Mouse (Mus musculus): ENCODE measurements around the gene Aff1. TPM values are rescaled to one million over a fixed set of nuclear protein-coding genes. Genes with fewer than 3 reads are reported as not detected.

The Aff1 gene
- polyA plus RNA-seq, 1 experiment from 2014 or later, result 12.1 TPM

DNA sequence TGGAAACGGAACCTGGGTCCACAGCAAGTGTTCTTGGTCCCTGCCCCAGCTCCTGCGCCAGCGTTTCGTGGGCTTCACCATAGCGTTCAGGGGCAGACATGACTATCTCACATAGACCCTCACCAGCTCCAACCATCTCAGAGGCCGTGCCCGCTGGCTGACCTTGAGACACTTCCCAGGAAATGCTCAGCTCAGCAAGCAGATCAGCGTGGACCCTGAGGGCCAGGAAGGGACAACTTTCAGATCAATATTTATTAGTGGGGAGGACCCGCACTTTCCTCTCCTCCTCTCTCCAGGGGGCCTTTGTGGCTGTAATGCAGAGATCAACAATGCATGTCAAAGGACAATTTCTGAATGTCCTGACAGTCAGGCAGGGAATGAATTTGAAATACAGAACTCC is 27.2 kb upstream of the Aff1 start:
- Histone ChIP-seq H3K27ac (ENCODE audit: low read depth, low read length) (no peak overlapping the region), H3K4me1 (ENCODE audit: control insufficient read depth, insufficient read depth, low read length) (no peaks in the 10 kb centered on the region), H3K9me3 (replicated peaks; ENCODE audit: control insufficient read depth, low read length) (no peaks in the 10 kb centered on the region), H3K4me3 (ENCODE audit: low read depth, low read length) (no peak overlapping the region), H3K9ac (ENCODE audit: low read depth, low read length) (no peak overlapping the region), H3K36me3 (ENCODE audit: control insufficient read depth, insufficient read depth, low read length) (no peaks in the 10 kb centered on the region), H3K27me3 (ENCODE audit: control insufficient read depth, insufficient read depth, low read length) (no peaks in the 10 kb centered on the region), H3K4me2 (no peak overlapping the region)
- no peak for ATAC-seq (replicated peaks; ENCODE audit: insufficient number of reproducible peaks, low FRiP score, low TSS enrichment)
- WGBS (ENCODE audit: insufficient replicate concordance), result 74% methylated on average over 9 of the region's 9 CpGs

DNA sequence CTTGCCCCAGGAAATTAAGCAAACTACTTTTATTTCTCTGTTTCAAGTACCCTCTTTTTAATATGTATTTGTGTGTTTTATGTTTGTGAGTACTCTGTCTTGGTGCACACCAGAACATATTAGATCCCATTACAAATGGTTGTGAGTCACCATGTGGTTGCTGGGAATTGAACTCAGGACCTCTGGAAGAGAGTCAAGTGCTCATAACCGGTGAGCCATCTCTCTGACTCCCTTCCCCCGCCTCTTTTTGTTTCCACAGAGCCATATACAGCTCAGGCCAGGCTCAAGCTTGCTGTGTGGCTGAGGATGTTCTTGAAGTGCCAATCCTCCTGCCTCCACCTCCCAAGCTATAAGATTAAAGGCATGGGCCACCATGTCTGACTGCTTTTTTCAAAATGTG is 26.3 kb upstream of the Aff1 start:
- no peaks in the 10 kb centered on the region for H3K9me3 ChIP-seq (replicated peaks; ENCODE audit: control insufficient read depth, low read length)
- no peak for ATAC-seq (replicated peaks; ENCODE audit: insufficient number of reproducible peaks, low FRiP score, low TSS enrichment)
- H3K27ac ChIP-seq (ENCODE audit: low read depth, low read length), result no peak overlapping the region
- H3K9ac ChIP-seq (ENCODE audit: low read depth, low read length), result no peak overlapping the region
- H3K4me2 ChIP-seq, result no peak overlapping the region
- no peaks in the 10 kb centered on the region for H3K4me1 ChIP-seq (ENCODE audit: control insufficient read depth, insufficient read depth, low read length)
- H3K36me3 ChIP-seq (ENCODE audit: control insufficient read depth, insufficient read depth, low read length), result no peaks in the 10 kb centered on the region
- WGBS (ENCODE audit: insufficient replicate concordance), result 76% methylated on average over 2 of the region's 2 CpGs
- no peaks in the 10 kb centered on the region for H3K27me3 ChIP-seq (ENCODE audit: control insufficient read depth, insufficient read depth, low read length)
- H3K4me3 ChIP-seq (ENCODE audit: low read depth, low read length), result no peak overlapping the region

DNA sequence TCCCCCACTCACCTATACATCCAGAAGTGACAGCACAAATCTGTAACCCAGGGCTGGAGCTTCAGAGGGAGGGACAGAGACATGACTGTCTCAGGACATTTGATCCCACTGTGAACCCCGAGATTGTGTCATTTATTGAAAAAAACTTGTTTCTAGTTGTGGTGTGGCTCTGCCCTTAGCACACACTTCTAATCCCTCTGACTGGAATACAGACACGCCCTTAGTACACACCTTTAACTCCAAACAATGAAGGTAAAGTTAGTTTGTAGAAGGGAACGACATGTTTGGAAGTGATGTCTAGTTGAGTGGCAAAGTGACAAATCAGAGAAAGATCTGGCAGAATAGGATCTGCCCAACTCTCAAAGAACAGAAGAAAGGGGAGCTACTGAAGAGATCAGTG is 20.3 kb upstream of the Aff1 start:
- Histone ChIP-seq H3K4me3 (ENCODE audit: low read depth, low read length) (no peak overlapping the region), H3K4me1 (ENCODE audit: control insufficient read depth, insufficient read depth, low read length) (no peaks in the 10 kb centered on the region), H3K36me3 (ENCODE audit: control insufficient read depth, insufficient read depth, low read length) (no peaks in the 10 kb centered on the region), H3K9me3 (replicated peaks; ENCODE audit: control insufficient read depth, low read length) (no peaks in the 10 kb centered on the region), H3K27me3 (ENCODE audit: control insufficient read depth, insufficient read depth, low read length) (no peaks in the 10 kb centered on the region), H3K4me2 (no peak overlapping the region), H3K9ac (ENCODE audit: low read depth, low read length) (no peak overlapping the region), H3K27ac (ENCODE audit: low read depth, low read length) (no peak overlapping the region)
- no peak for ATAC-seq (replicated peaks; ENCODE audit: insufficient number of reproducible peaks, low FRiP score, low TSS enrichment)
- 63% methylated on average over 3 of the region's 3 CpGs for whole genome bisulfite sequencing (ENCODE audit: insufficient replicate concordance)

DNA sequence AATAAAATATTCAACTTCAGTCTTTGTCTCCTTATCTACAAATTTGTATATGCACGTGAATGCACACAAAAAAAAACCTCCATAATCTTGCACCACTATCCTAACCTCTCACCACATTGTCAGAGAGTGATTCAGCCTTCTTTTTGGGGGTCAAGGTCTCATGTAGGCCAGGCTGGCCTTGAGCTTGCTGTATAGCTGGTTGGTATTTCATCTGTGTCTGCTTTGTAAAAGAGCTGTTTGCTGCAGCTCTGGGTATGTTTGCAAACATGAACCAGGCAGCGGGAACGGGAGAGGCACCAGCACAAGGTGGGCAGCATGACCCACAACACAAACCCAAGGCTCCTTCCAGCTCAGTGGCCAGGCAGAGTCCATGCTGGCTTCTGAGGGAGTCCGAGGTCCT is 18.6 kb upstream of the Aff1 start:
- Histone ChIP-seq H3K9me3 (replicated peaks; ENCODE audit: control insufficient read depth, low read length) (no peaks in the 10 kb centered on the region), H3K4me1 (ENCODE audit: control insufficient read depth, insufficient read depth, low read length) (no peaks in the 10 kb centered on the region), H3K27ac (ENCODE audit: low read depth, low read length) (no peak overlapping the region), H3K4me3 (ENCODE audit: low read depth, low read length) (no peak overlapping the region), H3K36me3 (ENCODE audit: control insufficient read depth, insufficient read depth, low read length) (no peaks in the 10 kb centered on the region), H3K4me2 (no peak overlapping the region), H3K9ac (ENCODE audit: low read depth, low read length) (no peak overlapping the region), H3K27me3 (ENCODE audit: control insufficient read depth, insufficient read depth, low read length) (no peaks in the 10 kb centered on the region)
- no peak for ATAC-seq (replicated peaks; ENCODE audit: insufficient number of reproducible peaks, low FRiP score, low TSS enrichment)
- 78% methylated on average over 4 of the region's 4 CpGs for WGBS (ENCODE audit: insufficient replicate concordance)

DNA sequence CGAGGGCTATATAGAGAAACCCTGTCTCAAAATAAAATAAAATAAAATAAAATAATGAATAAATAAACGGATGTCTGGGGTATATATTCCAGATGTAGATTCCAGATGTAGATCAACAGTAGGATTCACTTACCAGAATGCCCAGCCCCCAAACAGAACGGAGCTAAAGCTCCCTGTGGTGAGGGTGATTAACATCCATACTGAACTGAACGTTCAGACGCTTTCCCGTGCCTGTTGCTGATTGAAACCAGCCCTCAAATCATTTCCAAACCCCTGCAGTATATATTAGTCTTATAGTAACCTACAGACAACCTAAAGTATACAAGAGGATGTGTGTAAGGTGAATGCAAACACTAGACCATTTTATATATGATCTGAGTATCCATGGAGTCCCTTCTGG is 17.7 kb upstream of the Aff1 start:
- H3K4me3 ChIP-seq (ENCODE audit: low read depth, low read length), result no peak overlapping the region
- no peaks in the 10 kb centered on the region for H3K36me3 ChIP-seq (ENCODE audit: control insufficient read depth, insufficient read depth, low read length)
- no peak for ATAC-seq (replicated peaks; ENCODE audit: insufficient number of reproducible peaks, low FRiP score, low TSS enrichment)
- no peak overlapping the region for H3K9ac ChIP-seq (ENCODE audit: low read depth, low read length)
- WGBS (ENCODE audit: insufficient replicate concordance), result 63% methylated on average over 6 of the region's 6 CpGs
- no peaks in the 10 kb centered on the region for H3K27me3 ChIP-seq (ENCODE audit: control insufficient read depth, insufficient read depth, low read length)
- H3K4me1 ChIP-seq (ENCODE audit: control insufficient read depth, insufficient read depth, low read length), result no peaks in the 10 kb centered on the region
- H3K27ac ChIP-seq (ENCODE audit: low read depth, low read length), result no peak overlapping the region
- no peak overlapping the region for H3K4me2 ChIP-seq
- no peaks in the 10 kb centered on the region for H3K9me3 ChIP-seq (replicated peaks; ENCODE audit: control insufficient read depth, low read length)

DNA sequence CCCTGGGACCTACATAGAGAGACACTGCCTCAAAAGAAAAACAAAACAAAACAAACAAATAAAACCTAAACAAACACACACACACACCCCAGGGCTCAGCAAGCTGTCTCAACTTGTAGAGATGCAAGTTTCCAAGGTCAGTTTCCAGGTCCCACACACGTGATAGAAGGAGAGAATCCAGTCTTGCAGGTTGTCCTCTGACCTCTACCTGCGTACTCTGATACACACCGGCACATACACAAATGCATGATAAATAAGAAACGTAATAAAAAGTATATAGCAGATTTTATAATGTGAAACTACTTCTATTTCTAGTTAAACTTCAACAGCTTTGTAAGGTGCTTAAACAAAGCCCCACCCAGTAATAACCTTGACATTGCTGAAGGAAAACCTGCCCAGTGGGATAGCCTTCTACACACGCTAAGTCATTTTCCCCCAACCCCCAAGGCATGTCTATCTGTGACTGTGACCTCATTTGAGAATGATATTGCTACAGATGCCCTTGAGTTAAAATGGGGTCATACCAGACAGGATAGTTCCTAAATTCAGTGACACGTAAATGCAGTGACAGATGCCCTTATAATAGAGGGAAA is 15.8 kb upstream of the Aff1 start:
- Histone ChIP-seq H3K27ac (ENCODE audit: low read depth, low read length) (no peak overlapping the region), H3K4me1 (ENCODE audit: control insufficient read depth, insufficient read depth, low read length) (no peaks in the 10 kb centered on the region), H3K27me3 (ENCODE audit: control insufficient read depth, insufficient read depth, low read length) (no peaks in the 10 kb centered on the region), H3K4me3 (ENCODE audit: low read depth, low read length) (no peak overlapping the region), H3K9ac (ENCODE audit: low read depth, low read length) (no peak overlapping the region), H3K9me3 (replicated peaks; ENCODE audit: control insufficient read depth, low read length) (no peaks in the 10 kb centered on the region), H3K4me2 (no peak overlapping the region), H3K36me3 (ENCODE audit: control insufficient read depth, insufficient read depth, low read length) (no peaks in the 10 kb centered on the region)
- ATAC-seq (replicated peaks; ENCODE audit: insufficient number of reproducible peaks, low FRiP score, low TSS enrichment), result no peak
- WGBS (ENCODE audit: insufficient replicate concordance), result 75% methylated on average over 6 of the region's 6 CpGs

DNA sequence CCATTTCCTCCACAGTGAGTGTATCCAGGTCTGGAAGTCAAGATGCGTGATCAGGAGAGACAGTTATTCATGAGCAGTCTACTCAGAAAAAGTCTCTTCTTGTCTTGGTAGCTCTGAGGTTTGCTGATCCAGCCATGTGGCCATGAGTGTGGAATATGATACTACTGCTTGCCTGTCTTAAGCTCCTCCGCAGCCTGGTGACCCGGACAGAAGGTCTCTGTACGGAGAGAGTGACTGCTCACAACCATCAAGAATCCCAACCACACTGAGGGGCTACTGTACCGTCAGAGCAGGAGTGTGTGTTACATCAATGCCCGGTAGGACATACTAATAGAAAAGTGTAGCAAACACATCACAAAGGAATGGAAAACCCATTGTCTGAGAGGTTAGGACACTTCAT is 14.3 kb upstream of the Aff1 start:
- Histone ChIP-seq H3K4me3 (ENCODE audit: low read depth, low read length) (no peak overlapping the region), H3K9me3 (replicated peaks; ENCODE audit: control insufficient read depth, low read length) (no peaks in the 10 kb centered on the region), H3K27ac (ENCODE audit: low read depth, low read length) (no peak overlapping the region), H3K4me2 (no peak overlapping the region), H3K36me3 (ENCODE audit: control insufficient read depth, insufficient read depth, low read length) (no peaks in the 10 kb centered on the region), H3K27me3 (ENCODE audit: control insufficient read depth, insufficient read depth, low read length) (no peaks in the 10 kb centered on the region), H3K4me1 (ENCODE audit: control insufficient read depth, insufficient read depth, low read length) (no peaks in the 10 kb centered on the region), H3K9ac (ENCODE audit: low read depth, low read length) (no peak overlapping the region)
- no peak for ATAC-seq (replicated peaks; ENCODE audit: insufficient number of reproducible peaks, low FRiP score, low TSS enrichment)
- 76% methylated on average over 6 of the region's 6 CpGs for WGBS (ENCODE audit: insufficient replicate concordance)

DNA sequence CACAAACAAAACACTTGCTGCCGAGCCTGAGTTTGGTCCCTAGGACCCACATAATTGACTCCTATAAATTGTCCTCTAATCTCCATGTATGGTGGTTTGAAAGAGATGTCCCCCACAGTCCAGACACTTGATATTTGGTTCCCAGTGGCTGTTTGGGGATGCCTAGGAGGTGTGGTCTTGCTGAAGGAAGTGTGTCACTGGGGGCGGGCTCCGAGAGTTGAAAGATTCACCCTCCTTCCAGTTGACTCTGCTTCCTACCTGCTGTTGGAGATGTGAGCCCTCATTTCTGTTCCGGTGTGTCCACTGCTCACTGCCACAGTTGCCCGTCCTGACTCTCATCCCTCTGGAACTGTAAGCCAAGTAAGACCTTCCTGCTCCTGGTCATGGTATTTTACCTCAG is 13.2 kb upstream of the Aff1 start:
- Histone ChIP-seq H3K9me3 (replicated peaks; ENCODE audit: control insufficient read depth, low read length) (no peaks in the 10 kb centered on the region), H3K4me2 (no peak overlapping the region), H3K36me3 (ENCODE audit: control insufficient read depth, insufficient read depth, low read length) (no peaks in the 10 kb centered on the region), H3K9ac (ENCODE audit: low read depth, low read length) (no peak overlapping the region), H3K27ac (ENCODE audit: low read depth, low read length) (no peak overlapping the region), H3K4me3 (ENCODE audit: low read depth, low read length) (no peak overlapping the region), H3K27me3 (ENCODE audit: control insufficient read depth, insufficient read depth, low read length) (0 out of 2 replicates have a peak, but pooled peaks cover 1% of the 10 kb centered on the region), H3K4me1 (ENCODE audit: control insufficient read depth, insufficient read depth, low read length) (no peaks in the 10 kb centered on the region)
- WGBS (ENCODE audit: insufficient replicate concordance), result 92% methylated on average over 5 of the region's 5 CpGs
- no peak for ATAC-seq (replicated peaks; ENCODE audit: insufficient number of reproducible peaks, low FRiP score, low TSS enrichment)

DNA sequence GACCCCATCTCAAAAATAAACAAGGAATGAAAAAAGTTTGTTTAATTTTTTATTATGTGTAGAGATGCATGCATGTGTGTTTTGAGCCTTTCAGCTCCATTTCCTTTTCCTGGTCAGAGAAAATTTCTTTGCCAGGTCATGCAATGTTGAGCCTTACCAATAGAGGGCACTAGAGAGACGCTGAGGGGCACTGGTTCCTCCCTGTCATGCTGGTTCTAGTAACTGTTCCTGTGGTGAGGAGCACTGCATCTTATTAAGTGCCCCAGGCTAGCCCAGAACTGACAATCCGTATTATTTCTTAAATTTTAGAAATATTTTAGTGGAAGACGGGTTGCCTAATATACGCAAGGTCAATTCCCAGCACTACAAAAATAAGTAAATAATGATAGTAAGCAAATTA is 11.8 kb upstream of the Aff1 start:
- no peak for ATAC-seq (replicated peaks; ENCODE audit: insufficient number of reproducible peaks, low FRiP score, low TSS enrichment)

More for the DNA sequence above, 11.8 kb upstream of the Aff1 start:
- Histone ChIP-seq H3K4me1 (ENCODE audit: control insufficient read depth, insufficient read depth, low read length) (no peaks in the 10 kb centered on the region), H3K4me3 (ENCODE audit: low read depth, low read length) (no peak overlapping the region), H3K27ac (ENCODE audit: low read depth, low read length) (no peak overlapping the region), H3K4me2 (no peak overlapping the region), H3K27me3 (ENCODE audit: control insufficient read depth, insufficient read depth, low read length) (0 out of 2 replicates have a peak, but pooled peaks cover 2% of the 10 kb centered on the region), H3K9me3 (replicated peaks; ENCODE audit: control insufficient read depth, low read length) (no peaks in the 10 kb centered on the region), H3K9ac (ENCODE audit: low read depth, low read length) (no peak overlapping the region), H3K36me3 (ENCODE audit: control insufficient read depth, insufficient read depth, low read length) (no peaks in the 10 kb centered on the region)
- WGBS (ENCODE audit: insufficient replicate concordance), result 36% methylated on average over 4 of the region's 4 CpGs
